Mouse (Mus musculus) ES-Bruce4 (cell line): ENCODE measurements around the gene Abcb10.

ENCODE experiments used
- CTCF ChIP-seq: IDR thresholded peaks from one replicate; pipeline ENCODE4 v1.8.1; 2011; ENCODE audit warnings: low read depth, low read length
- POLR2A ChIP-seq: IDR thresholded peaks from one replicate; pipeline ENCODE4 v1.8.1; 2011; ENCODE audit warnings: low read length; ENCODE audit not compliant: insufficient read depth

- TF ChIP-seq POLR2A, result no peak
- no peak for TF ChIP-seq CTCF
These were observed 7.5 kb upstream of the Abcb10 start for GRCm38 (mm10) chr8:123990277-123991049.
